Mouse (Mus musculus) ovary, postnatal 36 days (tissue): ENCODE results near the gene Acot4.
"Not testable (repeated sequence)": the region's sequence is repeated elsewhere in the genome, so short reads cannot be mapped to it uniquely, and the experiment has no call there.

Experiments
- DNase-seq: peaks from one replicate; pipeline ENCODE4 v3.0.0; 2022; ENCODE audit warnings: low spot score, mixed read lengths

Gene Acot4

DNA sequence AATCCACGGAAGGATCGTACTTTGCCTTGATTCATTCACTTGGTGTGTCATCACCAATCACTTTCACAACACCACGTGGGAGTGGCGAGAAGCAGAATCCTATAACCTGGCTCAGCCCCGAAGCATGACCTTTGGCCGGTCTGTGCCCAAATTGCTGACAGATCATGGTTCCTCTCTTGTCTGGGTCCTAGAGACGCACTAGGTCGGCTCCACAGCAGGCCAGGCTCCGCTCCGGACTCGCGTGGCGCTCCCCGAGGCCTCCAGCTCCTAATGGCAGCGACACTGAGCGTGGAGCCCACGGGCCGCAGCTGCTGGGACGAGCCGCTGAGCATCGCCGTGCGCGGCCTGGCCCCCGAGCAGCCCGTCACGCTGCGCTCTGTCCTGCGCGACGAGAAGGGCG is at the start of gene Acot4:
Gene Acot4 (plus strand): TSS at position 139 of the 400 bp plus-strand sequence.
- DNase-seq = peak; percentile 16

DNA sequence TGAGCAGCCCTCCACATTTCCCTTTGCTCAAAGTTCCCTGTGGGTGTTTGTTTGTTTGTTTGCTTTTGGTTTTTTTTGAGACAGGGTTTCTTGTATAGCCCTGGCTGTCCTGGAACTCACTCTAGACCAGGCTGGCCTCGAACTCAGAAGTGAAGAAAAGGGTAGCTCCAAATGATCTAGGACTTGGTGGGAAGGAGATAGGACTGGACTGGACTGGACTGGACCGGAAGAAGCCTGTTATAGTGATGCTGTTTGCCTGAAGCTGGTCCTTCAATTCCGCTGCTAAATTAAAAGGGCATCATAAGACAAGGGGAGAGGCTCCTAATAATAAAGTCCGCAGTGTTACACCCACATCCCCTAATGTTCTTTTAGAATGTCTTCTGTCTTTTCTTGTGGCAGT is 49.7 kb upstream of the Acot4 start:
- no peak for DNase-seq

DNA sequence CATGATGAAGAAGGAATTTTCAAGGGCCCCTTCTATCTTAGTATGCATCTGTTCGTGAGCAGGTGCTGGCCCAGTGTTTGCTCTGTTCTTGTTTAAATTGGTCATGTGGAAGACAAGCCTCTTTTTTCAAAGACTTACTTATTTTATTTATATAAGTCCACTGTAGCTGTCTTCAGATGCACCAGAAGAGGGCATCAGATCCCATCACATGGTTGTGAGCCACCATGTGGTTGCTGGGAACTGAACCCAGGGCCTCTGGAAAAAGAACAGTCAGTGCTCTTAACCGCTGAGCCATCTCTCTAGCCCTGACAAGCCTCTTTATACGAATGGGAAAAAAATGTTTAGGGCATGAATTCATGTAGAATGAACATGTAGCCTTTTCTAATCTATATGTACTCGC is 48.8 kb upstream of the Acot4 start:
- no peak for DNase-seq

DNA sequence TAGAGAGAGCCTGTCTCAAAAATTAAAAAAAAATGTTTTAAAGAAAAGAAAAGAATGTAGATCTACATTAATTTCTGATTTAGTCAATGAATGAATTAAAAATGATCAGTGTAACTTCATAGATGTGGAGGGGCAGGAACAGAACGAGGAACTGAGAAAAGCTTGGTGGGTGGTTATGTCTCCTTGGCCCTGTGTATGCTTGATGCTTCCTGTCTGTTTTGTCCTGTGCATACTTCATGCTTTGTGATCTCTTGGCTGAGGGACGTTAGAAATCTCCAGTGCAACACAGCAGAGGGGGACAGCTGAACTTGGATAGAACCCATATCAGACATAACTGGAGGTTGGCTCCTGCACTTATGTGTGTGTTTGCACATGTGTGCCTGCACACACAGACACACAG is 41.0 kb upstream of the Acot4 start:
- no peak for DNase-seq

DNA sequence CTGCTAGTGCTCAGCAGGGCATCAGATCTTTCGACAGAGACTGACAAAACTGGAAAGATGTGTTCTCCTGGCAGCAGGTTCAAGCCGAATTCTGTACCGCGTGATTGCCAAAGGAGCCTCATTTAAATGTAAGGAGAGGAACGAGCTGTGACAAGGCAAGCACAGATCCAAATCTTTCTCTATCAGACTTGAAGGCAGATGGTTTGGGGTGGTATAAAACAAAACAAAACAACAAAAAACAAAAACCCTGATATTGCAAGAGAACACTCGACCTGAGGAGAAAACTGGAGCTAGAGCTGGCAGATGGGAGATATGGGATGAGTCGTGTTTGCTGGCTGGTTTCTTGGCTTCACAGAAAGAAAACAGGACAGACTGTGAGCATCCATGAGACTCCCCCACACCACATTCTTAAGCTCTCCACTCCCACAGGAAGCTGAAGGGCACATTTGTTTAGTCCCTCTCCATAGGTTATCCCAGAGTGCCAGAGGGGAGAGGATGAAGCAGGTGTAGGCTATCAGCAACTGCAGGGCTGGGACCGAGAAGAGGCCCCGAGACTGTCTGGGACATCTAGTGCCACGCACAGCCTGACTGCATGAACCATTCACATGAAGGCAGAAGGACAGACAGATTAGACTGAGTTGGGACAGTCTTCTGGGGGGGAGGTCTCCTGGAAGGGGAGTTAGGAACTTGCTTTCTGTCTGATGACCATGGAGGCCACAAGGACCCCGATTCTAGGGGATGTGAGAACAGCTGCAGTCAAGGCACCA is 39.7 kb upstream of the Acot4 start:
- no peak for DNase-seq

DNA sequence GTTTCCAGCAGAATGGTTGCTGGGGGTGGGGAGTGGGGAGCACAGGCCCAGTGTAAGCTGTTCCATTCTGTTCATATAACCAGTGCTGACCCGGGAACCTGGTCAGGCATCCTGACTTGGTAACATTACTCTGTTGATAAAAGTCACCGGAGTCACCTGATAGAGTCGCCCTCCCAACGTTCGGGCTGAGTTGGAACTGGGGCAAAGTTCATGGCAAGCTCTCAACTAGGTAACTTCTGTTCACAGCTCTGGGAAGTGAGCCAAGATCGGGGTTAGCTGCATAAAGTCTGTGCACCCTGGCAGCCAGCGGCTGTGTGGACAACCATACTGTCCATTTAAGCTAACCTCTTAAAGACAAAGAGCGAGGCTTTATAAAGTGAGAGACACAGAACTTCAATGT is 38.9 kb upstream of the Acot4 start:
- peak; percentile 25 for DNase-seq

DNA sequence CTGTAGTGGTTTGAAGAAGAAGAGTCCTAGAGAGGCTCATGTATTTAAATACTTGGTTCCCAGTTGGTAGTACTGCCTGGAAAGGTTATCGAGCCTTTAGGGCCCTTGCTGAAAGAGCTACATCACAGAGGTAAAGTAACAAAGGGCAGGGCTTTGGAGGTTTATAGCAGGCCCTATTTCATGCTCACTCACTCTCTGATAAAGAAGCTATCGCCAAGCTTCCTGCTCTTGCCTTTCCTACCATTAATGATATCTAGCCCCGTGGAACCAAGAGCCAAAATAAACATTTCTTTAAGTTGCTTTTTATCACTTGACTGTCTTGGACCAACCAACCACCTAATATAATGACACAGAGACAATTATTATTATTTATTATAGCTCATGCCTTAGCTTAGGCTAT is 37.8 kb upstream of the Acot4 start:
- no peak for DNase-seq

DNA sequence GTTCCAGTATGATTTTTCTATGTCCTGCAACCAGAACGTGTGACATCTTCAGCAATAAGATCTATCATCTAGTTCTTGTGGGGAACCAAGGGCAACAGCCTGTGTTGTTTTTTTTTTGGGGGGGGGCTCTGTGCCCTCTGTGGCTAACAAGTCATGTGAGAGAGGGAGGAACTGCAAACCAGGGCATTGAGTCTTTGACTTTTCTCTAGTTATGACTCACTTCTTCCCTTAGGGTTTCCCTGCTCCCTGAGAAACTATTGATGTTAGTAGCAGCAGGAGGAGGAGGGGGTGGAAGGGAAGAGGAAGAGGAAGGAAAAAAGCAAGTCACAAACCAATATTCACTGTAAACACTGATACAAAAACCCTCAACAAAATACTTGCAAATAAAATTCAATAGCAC is 34.3 kb upstream of the Acot4 start:
- DNase-seq = no peak

DNA sequence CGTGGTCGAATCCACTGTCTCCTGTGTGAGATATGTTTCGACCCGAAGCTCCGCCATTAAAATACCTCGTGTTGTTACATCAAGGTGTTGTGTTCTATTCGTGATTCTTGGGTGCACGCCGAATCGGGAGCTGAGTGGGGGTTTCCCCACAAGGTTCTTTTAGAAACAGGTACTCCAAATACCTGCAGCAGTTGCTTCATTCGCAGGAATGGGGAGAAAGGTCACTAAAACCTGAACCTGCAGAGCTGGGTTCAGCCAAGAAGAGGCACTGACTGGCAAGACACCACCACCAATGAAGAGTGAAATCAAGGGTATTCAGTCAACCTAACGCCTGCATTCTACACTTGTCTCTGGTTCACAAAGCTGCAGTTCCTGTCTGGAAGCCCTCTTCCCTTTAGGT is 29.9 kb upstream of the Acot4 start:
- DNase-seq = no peak

DNA sequence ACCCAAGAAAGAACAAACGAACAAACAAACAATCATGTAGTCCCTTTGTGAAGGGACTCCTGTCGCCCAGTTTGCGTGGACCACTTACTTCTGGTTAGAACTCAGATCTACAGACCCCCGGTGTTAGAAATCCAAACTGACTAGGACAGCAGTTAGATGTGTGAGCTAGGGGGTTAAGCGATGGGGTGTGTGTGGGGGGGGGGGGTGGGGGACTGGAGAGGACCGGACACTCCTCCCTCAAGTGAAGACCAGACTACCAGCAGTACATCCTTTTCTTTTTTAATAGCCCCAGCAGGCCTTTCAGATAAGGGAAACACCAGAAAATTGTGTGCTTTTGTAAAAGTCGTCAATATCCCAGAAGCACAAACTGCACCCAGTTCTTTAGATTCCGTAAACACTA is 29.4 kb upstream of the Acot4 start:
- DNase-seq = no peak

DNA sequence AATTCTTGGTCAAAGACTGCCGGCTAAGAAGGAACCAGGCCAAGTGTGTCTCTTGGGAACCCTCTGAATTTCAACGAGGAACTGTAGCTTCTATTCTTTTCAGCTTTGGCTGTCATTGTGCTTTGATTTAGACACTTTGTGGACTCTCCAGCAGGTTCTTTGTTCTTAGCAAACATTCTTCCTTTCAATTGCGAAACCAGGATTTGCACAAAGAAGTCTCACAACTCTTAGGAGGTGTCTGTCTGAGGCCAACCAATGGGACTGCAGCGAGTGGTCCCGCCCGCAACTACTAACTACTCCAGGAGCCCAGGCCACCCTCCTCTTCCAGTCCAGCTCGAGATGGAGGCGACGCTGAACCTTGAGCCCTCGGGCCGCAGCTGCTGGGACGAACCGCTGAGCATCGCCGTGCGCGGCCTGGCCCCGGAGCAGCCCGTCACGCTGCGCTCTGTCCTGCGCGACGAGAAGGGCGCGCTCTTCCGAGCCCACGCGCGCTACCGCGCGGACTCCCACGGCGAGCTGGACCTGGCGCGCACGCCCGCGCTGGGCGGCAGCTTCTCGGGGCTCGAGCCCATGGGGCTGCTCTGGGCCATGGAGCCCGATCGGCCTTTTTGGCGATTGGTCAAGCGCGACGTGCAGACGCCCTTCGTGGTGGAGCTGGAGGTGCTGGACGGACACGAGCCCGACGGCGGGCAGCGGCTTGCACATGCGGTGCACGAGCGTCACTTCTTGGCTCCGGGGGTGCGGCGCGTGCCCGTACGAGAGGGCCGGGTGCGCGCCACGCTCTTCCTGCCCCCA is 28.8 kb upstream of the Acot4 start, which contains the start of gene Acot1:
Gene Acot1 (plus strand): TSS at position 320 of the 795 bp plus-strand sequence.
- DNase-seq = peak; percentile 73

DNA sequence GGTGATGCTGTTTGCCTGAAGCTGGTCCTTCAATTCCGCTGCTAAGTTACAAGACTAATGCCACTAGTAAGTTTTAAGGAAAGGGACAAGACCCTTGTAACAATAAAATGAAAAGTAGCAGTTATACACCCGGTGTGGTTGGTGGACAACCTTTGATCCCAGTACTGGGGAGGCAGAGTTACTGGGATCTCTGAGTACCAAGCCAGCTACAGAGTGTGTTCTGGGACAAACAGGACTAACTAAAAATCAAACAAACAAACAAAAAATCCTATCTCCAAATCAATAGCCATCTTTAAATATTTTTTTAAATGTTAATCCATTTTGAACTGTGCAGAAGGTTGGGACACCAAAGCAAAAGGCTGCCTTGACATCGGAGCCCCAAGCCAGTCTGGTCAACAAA is 28.0 kb upstream of the Acot4 start:
- no peak for DNase-seq

DNA sequence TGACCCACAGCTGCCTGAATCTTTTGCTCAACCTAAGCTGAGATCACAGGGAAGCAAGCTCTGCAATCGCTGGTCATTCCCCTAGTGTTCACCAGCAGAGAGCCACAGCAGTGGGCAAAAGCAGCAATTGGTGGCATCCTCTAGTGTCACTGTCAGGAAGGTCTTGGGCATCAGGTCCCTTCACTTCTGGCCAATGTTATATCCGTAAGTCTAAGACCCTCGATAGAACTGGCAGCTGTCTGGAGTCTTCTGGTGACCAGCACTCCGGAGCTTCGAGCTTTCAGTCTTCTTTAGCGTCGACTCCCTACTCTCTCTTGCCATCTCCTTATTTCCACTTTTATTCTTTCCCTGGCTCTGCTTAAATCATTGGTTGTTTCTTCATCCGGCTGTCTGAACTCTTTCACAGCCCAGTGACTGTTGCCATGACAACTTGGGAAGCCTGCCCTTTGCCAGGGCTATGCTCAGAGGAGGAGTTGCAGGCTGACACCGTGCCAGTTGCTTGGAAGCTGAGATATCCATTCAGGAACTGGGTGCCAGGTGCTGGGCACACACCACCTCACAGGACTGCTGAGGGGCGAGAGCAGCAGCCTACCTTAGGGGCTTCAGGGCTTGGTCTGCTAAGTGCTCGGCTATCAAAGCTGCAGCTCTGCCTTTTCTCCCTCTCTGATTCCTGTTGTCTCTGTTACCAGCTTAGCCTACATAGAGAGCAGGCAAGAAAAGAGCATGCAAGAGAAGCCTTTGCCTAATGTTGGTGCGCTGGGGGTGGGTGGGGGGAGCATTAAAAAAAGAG is 26.7 kb upstream of the Acot4 start:
- peak; percentile 78 for DNase-seq

DNA sequence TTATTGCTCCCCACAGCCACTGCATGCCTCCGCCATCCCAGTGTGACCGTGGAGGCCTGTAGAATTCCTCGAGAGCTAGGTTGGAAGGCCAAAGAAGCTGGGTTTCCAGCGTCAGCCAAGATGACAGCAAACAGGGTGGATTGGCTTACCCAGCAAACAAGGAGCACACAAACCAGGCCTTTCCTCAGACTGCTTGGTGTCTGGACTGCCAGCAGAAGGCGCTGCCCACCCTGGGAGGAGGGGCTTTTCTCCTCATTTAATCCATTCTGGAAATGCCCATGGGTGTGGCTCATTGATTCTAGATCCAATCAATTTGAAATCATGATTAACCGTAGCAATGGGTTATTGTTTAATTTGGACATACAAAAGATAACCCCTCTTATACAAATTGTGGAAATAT is 25.0 kb upstream of the Acot4 start:
- DNase-seq = no peak

DNA sequence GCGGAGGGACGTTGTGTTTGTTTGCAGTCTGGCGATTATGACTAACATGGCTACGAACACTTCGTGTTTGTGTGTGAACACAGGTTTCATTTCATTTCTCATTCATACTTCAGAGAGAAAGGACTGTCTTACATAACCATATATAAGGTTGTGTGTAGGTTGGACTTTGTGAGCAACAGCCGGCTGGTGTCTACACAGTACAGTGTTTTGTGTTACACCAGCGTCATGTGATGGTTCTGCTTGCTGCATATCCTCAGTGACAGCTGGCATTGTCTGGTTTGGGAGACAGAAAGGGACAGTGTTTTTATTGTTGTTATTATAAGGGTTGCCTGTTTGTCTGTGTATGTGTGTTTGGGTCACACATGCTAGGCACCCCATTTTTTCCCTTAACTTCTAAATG is 24.5 kb upstream of the Acot4 start:
- DNase-seq = no peak

DNA sequence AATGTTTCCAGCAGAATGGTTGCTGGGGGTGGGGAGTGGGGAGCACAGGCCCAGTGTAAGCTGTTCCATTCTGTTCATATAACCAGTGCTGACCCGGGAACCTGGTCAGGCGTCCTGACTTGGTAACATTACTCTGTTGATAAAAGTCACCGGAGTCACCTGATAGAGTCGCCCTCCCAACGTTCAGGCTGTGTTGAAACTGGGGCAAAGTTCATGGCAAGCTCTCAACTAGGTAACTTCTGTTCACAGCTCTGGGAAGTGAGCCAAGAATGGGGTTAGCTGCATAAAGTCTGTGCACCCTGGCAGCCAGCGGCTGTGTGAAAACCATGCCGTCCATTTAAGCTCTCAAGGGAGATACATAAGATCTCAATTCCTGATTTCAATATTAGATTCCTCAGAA is 17.7 kb upstream of the Acot4 start:
- peak; percentile 38 for DNase-seq

DNA sequence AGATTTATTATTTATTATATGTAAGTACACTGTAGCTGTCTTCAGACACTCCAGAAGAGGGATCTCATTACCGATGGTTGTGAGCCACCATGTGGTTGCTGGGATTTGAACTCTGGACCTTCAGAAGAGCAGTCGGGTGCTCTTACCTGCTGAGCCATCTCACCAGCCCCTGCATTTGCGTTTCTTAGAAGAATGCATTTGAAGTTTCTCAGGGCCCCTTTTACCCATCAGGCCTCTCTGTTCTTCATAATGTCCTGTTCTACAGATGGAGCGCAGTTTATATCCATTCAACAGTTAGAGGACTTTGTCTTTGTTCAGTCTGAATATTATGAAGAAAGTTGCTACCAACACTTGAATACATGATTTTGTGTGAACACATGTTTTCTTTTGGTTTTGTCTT is 15.9 kb upstream of the Acot4 start:
- not testable (repeated sequence) for DNase-seq

DNA sequence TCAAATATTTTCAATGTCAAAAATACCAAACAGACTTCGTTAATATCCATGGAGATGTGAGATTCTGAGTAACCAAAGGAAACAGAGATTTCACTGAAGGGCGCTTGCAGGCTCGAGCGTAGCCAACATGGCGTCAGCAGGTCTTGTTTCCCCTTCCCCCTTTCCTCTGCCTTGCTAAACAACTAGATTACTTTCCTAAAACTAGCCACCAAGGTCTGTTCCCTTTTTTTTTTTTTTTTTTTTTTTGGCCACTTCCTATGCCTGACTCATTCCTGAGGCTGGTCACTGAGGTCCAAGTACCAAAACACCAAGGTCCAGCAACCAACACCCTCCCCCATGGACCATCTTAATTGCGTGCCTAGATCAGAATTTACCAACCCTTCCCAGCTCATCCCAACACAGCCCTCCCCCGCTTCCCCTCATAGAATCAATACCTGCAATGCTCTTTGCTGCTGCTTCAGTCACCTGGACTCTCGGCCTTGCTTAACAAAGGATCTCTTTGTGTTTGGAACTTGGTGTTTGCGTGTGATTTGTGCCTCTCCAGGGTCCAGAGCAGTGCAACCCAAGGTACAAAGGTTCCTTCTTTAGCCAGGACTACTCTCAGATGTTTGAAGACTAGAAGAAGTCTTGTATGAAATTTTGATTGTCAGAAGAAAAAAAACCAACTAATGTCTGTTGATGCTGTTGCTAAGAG is 15.0 kb upstream of the Acot4 start:
- no peak for DNase-seq

DNA sequence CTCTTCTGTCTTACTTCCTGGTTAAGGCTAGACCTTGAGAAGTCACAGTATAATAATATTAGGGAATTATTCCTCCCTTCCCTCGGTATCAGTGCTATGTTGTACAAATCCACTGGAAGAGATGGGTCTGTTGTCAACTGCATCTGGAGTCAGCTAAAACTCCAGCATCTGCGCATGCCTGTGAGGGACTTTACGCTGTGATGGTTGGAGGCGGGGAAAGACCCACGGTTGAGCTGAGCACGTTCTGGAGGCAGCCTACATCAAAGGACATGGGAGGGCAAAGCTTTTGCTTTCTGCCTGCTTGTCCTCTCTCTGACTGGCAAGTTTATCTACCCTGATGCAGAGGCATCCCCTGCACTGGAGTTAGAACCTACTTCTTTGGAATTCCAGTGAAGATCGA is 12.3 kb upstream of the Acot4 start:
- DNase-seq = no peak

DNA sequence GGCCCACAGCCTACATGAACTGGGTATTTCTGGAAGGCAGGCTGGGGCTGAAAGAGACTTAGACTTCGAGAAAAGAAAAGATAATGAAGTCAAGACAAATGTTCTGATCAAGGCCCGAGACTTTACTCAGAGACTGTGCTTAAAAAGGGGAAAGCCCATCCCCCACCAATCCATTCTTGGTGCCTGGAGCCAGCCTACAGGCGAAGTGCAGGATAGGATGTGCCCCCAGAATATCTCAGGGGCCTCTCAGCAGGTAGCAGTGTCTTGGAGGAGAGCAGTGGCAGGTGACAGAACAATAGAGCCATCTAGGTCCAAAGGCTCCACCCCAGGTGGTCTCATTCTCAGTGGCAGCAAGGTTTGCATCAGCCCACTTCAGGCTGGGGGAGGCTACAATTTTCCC is 9.9 kb upstream of the Acot4 start:
- not testable (repeated sequence) for DNase-seq

DNA sequence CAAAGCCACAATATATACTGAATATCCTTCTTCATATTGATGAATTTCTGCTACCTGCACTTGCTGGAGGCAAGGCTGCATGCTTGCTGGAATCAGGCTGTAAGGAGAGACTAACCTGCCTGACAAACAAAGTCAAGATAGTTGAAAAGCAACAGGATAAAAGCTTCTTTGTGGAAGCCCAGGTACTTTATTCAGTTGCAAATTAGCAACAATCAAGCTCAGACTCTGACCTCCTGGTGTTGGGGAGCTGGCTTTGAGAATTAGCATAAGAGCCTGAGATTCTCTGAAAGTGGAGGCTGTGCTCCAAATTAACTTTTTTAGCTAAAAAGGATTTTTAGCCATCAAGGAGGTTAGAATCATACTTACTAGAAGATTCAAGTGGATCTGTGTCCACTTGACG is 9.1 kb upstream of the Acot4 start:
- DNase-seq = not testable (repeated sequence)
